Mouse (Mus musculus): ENCODE data around the gene Hmcn1. TPM values are rescaled to one million over a fixed set of nuclear protein-coding genes. Genes with fewer than 3 reads are reported as not detected.
A peak's percentile ranks its signal among the peaks of the same experiment; 100 is the strongest.

The Hmcn1 gene
- polyA plus RNA-seq, 1 experiment from 2014 or later, result 3.3 TPM

- WGBS, result 40% methylated on average over 13 of the region's 13 CpGs
- H3K27ac ChIP-seq (ENCODE audit: low read length), result no peak overlapping the region
- H3K9me3 ChIP-seq (ENCODE audit: control insufficient read depth, low read length), result no peaks in the 10 kb centered on the region
- ATAC-seq, result peak; percentile 50; the same call in 1 of the 2 replicates
- 0 out of 2 replicates have a peak overlapping the region, but pooled peaks have one; percentile 3 for H3K4me2 ChIP-seq (ENCODE audit: low read depth, low read length)
- no peaks in the 10 kb centered on the region for H3K27me3 ChIP-seq (replicated peaks; ENCODE audit: control insufficient read depth, insufficient read depth, low read length)
- no peak overlapping the region for H3K4me3 ChIP-seq (ENCODE audit: low read length)
- H3K36me3 ChIP-seq (ENCODE audit: control insufficient read depth, insufficient read depth, low read length), result no peaks in the 10 kb centered on the region
- peaks cover 5% of the 10 kb centered on the region; the same call in 1 of the 2 replicates for H3K4me1 ChIP-seq (ENCODE audit: control insufficient read depth, insufficient read depth, low read length)
- H3K9ac ChIP-seq (ENCODE audit: low read depth, low read length), result no peak overlapping the region
Observed at GRCm38 (mm10) chr1:151000714-151001113, 7.5 kb upstream of the Hmcn1 start.

GRCm38 (mm10) chr1:150994612-150995011 is 1.4 kb upstream of the Hmcn1 start:
- no peak overlapping the region for H3K4me2 ChIP-seq (ENCODE audit: low read depth, low read length)
- peaks cover 6% of the 10 kb centered on the region; the same call in 1 of the 2 replicates for H3K4me1 ChIP-seq (ENCODE audit: control insufficient read depth, insufficient read depth, low read length)
- 40% methylated on average over 2 of the region's 2 CpGs for WGBS
- H3K9ac ChIP-seq (ENCODE audit: low read depth, low read length), result no peak overlapping the region
- no peak overlapping the region for H3K27ac ChIP-seq (ENCODE audit: low read length)
- ATAC-seq, result no peak
- H3K9me3 ChIP-seq (ENCODE audit: control insufficient read depth, low read length), result no peaks in the 10 kb centered on the region
- H3K36me3 ChIP-seq (ENCODE audit: control insufficient read depth, insufficient read depth, low read length), result no peaks in the 10 kb centered on the region
- H3K27me3 ChIP-seq (replicated peaks; ENCODE audit: control insufficient read depth, insufficient read depth, low read length), result 0 out of 2 replicates have a peak, but pooled peaks cover 6% of the 10 kb centered on the region
- H3K4me3 ChIP-seq (ENCODE audit: low read length), result no peak overlapping the region

- 4% methylated on average over 6 of the region's 6 CpGs for WGBS
- no peaks in the 10 kb centered on the region for H3K36me3 ChIP-seq (ENCODE audit: control insufficient read depth, insufficient read depth, low read length)
- no peaks in the 10 kb centered on the region for H3K9me3 ChIP-seq (ENCODE audit: control insufficient read depth, low read length)
- H3K9ac ChIP-seq (ENCODE audit: low read depth, low read length), result peak overlapping the region; percentile 60
- ATAC-seq, result no peak
- 0 out of 2 replicates have a peak, but pooled peaks cover 6% of the 10 kb centered on the region for H3K27me3 ChIP-seq (replicated peaks; ENCODE audit: control insufficient read depth, insufficient read depth, low read length)
- peak overlapping the region; percentile 41; the same call in 1 of the 2 replicates for H3K27ac ChIP-seq (ENCODE audit: low read length)
- peaks cover 6% of the 10 kb centered on the region; the same call in 1 of the 2 replicates for H3K4me1 ChIP-seq (ENCODE audit: control insufficient read depth, insufficient read depth, low read length)
- H3K4me2 ChIP-seq (ENCODE audit: low read depth, low read length), result peak overlapping the region; percentile 88
- peak overlapping the region; percentile 47 for H3K4me3 ChIP-seq (ENCODE audit: low read length)
Observed at GRCm38 (mm10) chr1:150992711-150993161, 499 bp downstream of the Hmcn1 start.

- peak overlapping the region; percentile 11; the same call in 1 of the 2 replicates for H3K9ac ChIP-seq (ENCODE audit: low read depth, low read length)
- no peaks in the 10 kb centered on the region for H3K9me3 ChIP-seq (ENCODE audit: control insufficient read depth, low read length)
- H3K4me2 ChIP-seq (ENCODE audit: low read depth, low read length), result peak overlapping the region; percentile 88
- H3K4me3 ChIP-seq (ENCODE audit: low read length), result peak overlapping the region; percentile 47
- no peak for ATAC-seq
- H3K27ac ChIP-seq (ENCODE audit: low read length), result no peak overlapping the region
- H3K36me3 ChIP-seq (ENCODE audit: control insufficient read depth, insufficient read depth, low read length), result no peaks in the 10 kb centered on the region
- 0 out of 2 replicates have a peak, but pooled peaks cover 6% of the 10 kb centered on the region for H3K27me3 ChIP-seq (replicated peaks; ENCODE audit: control insufficient read depth, insufficient read depth, low read length)
- H3K4me1 ChIP-seq (ENCODE audit: control insufficient read depth, insufficient read depth, low read length), result peaks cover 6% of the 10 kb centered on the region; the same call in 1 of the 2 replicates
- WGBS, result 9% methylated on average over 10 of the region's 10 CpGs
Observed at GRCm38 (mm10) chr1:150991745-150992554, 1.3 kb downstream of the Hmcn1 start.

- no peak overlapping the region for H3K4me3 ChIP-seq (ENCODE audit: low read length)
- 70% methylated on average over 4 of the region's 4 CpGs for WGBS
- no peaks in the 10 kb centered on the region for H3K36me3 ChIP-seq (ENCODE audit: control insufficient read depth, insufficient read depth, low read length)
- no peak for ATAC-seq
- no peak overlapping the region for H3K4me2 ChIP-seq (ENCODE audit: low read depth, low read length)
- H3K9me3 ChIP-seq (ENCODE audit: control insufficient read depth, low read length), result no peaks in the 10 kb centered on the region
- no peak overlapping the region for H3K9ac ChIP-seq (ENCODE audit: low read depth, low read length)
- H3K27me3 ChIP-seq (replicated peaks; ENCODE audit: control insufficient read depth, insufficient read depth, low read length), result no peaks in the 10 kb centered on the region
- no peak overlapping the region for H3K27ac ChIP-seq (ENCODE audit: low read length)
- H3K4me1 ChIP-seq (ENCODE audit: control insufficient read depth, insufficient read depth, low read length), result no peaks in the 10 kb centered on the region
Observed at GRCm38 (mm10) chr1:150984888-150985287, 8.3 kb downstream of the Hmcn1 start.

GRCm38 (mm10) chr1:150984092-150984503 is 9.1 kb downstream of the Hmcn1 start:
- H3K4me2 ChIP-seq (ENCODE audit: low read depth, low read length), result no peak overlapping the region
- H3K9ac ChIP-seq (ENCODE audit: low read depth, low read length), result no peak overlapping the region
- 78% methylated on average over 6 of the region's 6 CpGs for WGBS
- H3K36me3 ChIP-seq (ENCODE audit: control insufficient read depth, insufficient read depth, low read length), result no peaks in the 10 kb centered on the region
- no peak overlapping the region for H3K4me3 ChIP-seq (ENCODE audit: low read length)
- H3K27ac ChIP-seq (ENCODE audit: low read length), result no peak overlapping the region
- no peak for ATAC-seq
- no peaks in the 10 kb centered on the region for H3K4me1 ChIP-seq (ENCODE audit: control insufficient read depth, insufficient read depth, low read length)
- H3K9me3 ChIP-seq (ENCODE audit: control insufficient read depth, low read length), result no peaks in the 10 kb centered on the region
- no peaks in the 10 kb centered on the region for H3K27me3 ChIP-seq (replicated peaks; ENCODE audit: control insufficient read depth, insufficient read depth, low read length)

- no peak overlapping the region for H3K9ac ChIP-seq (ENCODE audit: low read depth, low read length)
- no peaks in the 10 kb centered on the region for H3K9me3 ChIP-seq (ENCODE audit: control insufficient read depth, low read length)
- H3K4me1 ChIP-seq (ENCODE audit: control insufficient read depth, insufficient read depth, low read length), result no peaks in the 10 kb centered on the region
- no peak overlapping the region for H3K4me2 ChIP-seq (ENCODE audit: low read depth, low read length)
- WGBS, result 87% methylated on average over 3 of the region's 3 CpGs
- H3K4me3 ChIP-seq (ENCODE audit: low read length), result no peak overlapping the region
- no peaks in the 10 kb centered on the region for H3K36me3 ChIP-seq (ENCODE audit: control insufficient read depth, insufficient read depth, low read length)
- H3K27me3 ChIP-seq (replicated peaks; ENCODE audit: control insufficient read depth, insufficient read depth, low read length), result no peaks in the 10 kb centered on the region
- no peak overlapping the region for H3K27ac ChIP-seq (ENCODE audit: low read length)
- ATAC-seq, result no peak
Observed at GRCm38 (mm10) chr1:150978651-150979050, 14.6 kb downstream of the Hmcn1 start.

- H3K9me3 ChIP-seq (ENCODE audit: control insufficient read depth, low read length), result no peaks in the 10 kb centered on the region
- 12% methylated on average over 2 of the region's 2 CpGs for WGBS
- H3K4me3 ChIP-seq (ENCODE audit: low read length), result no peak overlapping the region
- no peaks in the 10 kb centered on the region for H3K27me3 ChIP-seq (replicated peaks; ENCODE audit: control insufficient read depth, insufficient read depth, low read length)
- H3K27ac ChIP-seq (ENCODE audit: low read length), result no peak overlapping the region
- H3K4me2 ChIP-seq (ENCODE audit: low read depth, low read length), result no peak overlapping the region
- H3K4me1 ChIP-seq (ENCODE audit: control insufficient read depth, insufficient read depth, low read length), result no peaks in the 10 kb centered on the region
- ATAC-seq, result no peak
- no peak overlapping the region for H3K9ac ChIP-seq (ENCODE audit: low read depth, low read length)
- no peaks in the 10 kb centered on the region for H3K36me3 ChIP-seq (ENCODE audit: control insufficient read depth, insufficient read depth, low read length)
Observed at GRCm38 (mm10) chr1:150976263-150976662, 17.0 kb downstream of the Hmcn1 start.

GRCm38 (mm10) chr1:150959486-150960074 is 33.7 kb downstream of the Hmcn1 start:
- 76% methylated on average over 5 of the region's 5 CpGs for WGBS
- H3K9ac ChIP-seq (ENCODE audit: low read depth, low read length), result no peak overlapping the region

More at GRCm38 (mm10) chr1:150959486-150960074, 33.7 kb downstream of the Hmcn1 start:
- no peak for ATAC-seq
- Histone ChIP-seq H3K4me3 (ENCODE audit: low read length) (no peak overlapping the region), H3K4me2 (ENCODE audit: low read depth, low read length) (no peak overlapping the region), H3K36me3 (ENCODE audit: control insufficient read depth, insufficient read depth, low read length) (no peaks in the 10 kb centered on the region), H3K4me1 (ENCODE audit: control insufficient read depth, insufficient read depth, low read length) (no peaks in the 10 kb centered on the region), H3K27me3 (replicated peaks; ENCODE audit: control insufficient read depth, insufficient read depth, low read length) (no peaks in the 10 kb centered on the region), H3K9me3 (ENCODE audit: control insufficient read depth, low read length) (no peaks in the 10 kb centered on the region), H3K27ac (ENCODE audit: low read length) (no peak overlapping the region)
